Mouse (Mus musculus): Measurements from ENCODE around the gene R3hdm2.

The R3hdm2 gene

DNA sequence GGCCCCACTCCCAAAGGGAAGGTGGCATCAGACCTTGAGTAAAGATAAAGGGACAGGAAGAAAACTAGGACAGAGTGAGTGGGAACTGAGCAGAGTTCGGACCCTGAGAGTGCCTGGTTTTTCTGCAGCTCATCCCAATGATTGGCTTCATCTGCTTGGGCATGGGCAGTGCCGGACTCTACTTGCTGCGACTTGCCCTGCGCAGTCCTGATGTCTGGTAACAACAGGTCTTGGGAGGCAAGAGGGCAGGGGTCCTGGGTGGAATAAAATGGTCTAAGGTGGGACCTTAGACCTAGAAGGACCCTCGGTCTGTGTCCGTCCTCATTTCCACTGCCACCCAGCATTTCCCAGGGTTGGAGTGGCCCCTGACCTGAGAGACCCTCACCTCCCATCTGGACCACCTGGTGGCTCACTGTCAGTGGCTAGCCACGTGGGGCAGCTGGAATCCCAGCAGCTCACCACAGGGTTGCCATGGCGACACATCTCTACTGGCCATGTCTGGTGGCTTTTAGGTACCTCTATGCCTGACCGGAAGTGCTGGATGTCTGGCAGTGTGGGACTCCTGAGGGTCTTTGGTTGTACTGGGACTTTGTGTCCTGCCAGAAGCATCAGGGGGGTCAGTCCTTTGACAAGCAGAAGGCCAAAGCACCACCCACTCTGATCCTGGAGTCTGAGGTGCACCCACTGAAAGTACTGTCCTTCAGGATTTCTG, 135.3 kb downstream of the R3hdm2 start:
- DNase-seq (ENCODE audit: extremely low read depth, insufficient read length, low spot score) = no peak

DNA sequence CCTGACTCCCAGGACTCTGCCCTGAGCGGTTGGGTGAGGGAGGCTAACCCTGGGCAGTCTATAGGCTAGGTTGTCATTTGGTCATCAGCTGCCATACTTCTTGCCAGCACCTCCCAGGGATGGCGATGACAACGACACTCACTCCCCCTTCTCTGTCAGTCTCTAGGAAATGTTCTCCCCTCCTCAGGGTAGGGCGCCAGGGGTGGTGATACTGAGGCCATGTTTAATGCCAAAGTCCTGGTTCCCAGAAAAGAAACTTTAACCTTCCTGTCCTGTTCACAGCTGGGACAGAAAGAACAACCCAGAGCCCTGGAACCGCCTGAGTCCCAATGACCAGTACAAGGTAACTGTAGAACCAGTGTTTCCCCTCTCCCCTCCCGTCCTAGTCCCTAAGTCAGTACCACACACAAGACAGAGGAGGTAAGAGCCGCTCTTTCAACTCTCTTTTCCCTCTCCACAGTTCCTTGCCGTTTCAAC, 135.9 kb downstream of the R3hdm2 start:
- DNase-seq (ENCODE audit: extremely low read depth, insufficient read length, low spot score) = no peak

DNA sequence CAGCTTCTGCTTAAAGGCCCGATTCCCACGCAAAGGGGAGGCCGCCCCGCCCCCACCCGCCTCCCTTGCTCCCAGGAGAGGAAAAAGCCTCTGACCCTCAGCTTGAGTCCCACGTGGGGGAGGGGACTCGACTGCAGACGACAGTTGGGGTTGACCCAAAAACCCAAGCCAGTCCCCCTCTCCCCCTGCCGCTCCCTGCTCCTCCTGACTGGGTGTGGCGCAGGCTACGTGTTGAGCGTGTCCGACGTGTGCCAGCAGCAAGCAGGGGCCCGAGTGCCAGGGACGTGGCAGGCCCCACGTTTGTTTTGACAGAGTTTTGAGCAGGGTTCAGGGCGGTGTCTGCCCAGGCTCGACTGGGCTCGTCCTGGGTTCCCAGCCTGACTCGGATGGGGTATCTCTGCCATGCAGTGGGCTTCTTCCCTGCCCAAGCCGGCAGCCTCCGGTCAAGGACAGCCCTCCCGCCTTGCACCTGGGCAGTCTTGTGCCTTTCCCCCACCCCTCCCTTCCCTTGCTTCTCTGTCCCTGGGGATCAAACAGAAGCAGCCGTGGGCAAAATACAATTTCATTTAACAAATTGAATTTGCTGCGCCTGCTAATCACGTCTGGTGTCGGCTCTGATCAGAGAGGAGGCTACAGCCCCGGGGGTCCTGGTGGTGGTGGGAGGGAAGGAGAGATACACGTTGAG, 136.6 kb downstream of the R3hdm2 start:
- DNase-seq (ENCODE audit: extremely low read depth, insufficient read length, low spot score) = no peak

DNA sequence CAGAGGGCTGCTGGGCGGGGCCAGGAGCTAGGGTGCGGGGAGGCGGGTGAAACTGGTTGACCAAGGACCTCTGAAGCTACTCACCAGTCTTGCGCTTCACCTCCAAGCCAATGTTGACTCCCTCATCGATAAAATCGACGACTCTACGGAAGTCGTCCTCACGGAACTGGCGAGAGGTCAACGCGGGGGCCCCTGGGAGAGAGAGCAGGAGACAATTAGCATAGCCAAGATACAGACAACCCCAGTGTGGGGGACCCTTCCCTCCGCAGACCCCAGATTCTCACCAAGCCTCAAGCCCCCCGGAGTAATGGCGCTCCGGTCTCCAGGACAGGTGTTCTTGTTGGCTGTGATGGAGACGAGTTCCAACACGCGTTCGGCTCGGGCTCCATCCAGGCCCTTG, 137.8 kb downstream of the R3hdm2 start:
- DNase-seq (ENCODE audit: extremely low read depth, insufficient read length, low spot score) = no peak

DNA sequence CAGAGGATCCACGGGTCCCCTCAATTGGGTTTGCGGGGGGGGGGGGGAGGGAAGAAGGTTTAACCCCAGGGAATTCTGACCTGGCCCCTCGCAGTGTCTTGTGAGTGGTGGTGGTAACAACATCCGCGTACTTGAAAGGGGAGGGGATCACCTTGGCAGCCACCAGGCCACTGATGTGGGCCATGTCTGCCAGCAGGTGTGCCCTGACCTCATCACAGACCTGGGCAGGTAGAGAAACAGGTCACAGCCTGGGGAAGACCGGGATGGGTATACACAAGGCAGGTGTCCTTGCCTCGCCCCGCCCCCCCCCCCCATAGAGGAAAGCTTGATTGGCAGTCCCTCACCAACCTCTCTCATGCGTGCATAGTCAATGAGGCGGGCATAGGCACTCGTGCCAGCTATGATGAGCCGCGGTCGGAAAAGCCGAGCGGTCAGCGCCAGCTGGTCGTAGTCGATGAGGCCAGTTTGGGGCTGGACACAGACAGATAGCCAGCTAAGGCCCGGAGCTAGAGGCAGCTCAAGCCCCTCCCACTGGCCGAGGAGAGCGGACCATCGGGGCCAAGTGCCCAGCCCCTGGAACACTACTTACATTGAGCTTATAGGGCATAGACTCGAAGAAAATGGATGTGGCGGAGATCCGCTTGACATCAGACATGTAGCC, 139.0 kb downstream of the R3hdm2 start:
- no peak for DNase-seq (ENCODE audit: extremely low read depth, insufficient read length, low spot score)

DNA sequence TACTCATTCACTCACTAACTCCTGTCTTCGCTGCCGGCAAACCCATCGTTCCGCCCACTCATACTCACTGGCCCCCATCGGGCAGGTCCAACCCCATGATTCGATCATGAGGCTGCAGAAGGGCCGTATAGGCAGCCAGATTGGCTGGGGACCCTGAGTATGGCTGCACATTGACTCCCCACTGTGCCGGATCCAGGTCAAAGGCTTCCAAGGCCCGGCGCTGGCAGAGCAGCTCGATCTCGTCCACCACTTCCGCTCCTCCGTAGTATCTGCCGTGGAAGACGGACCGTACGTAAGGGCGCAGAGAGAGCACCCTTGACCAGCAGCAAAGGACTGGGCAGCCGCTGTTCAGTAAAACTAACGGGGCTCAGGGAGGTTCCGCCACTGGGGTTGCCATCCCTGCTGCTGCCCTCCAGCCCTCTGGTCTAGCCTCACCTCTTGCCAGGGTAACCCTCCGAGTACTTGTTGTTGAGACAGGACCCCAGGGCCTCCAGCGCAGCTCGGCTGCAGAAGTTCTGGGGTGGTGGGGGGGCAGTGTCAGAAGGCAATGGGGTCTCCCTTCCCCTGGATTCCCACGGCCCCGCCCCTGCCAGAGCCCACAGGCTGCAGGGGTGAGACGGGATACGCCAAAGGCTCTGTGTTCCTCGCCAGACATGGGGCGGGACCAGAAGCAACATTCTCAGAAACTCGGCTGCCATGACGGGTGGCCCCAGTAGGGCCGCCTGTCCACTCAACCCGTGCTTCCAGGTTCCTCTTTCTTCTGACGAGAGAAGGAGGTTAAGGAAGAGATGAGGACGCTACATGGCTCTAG, 140.0 kb downstream of the R3hdm2 start:
- no peak for DNase-seq (ENCODE audit: extremely low read depth, insufficient read length, low spot score)

DNA sequence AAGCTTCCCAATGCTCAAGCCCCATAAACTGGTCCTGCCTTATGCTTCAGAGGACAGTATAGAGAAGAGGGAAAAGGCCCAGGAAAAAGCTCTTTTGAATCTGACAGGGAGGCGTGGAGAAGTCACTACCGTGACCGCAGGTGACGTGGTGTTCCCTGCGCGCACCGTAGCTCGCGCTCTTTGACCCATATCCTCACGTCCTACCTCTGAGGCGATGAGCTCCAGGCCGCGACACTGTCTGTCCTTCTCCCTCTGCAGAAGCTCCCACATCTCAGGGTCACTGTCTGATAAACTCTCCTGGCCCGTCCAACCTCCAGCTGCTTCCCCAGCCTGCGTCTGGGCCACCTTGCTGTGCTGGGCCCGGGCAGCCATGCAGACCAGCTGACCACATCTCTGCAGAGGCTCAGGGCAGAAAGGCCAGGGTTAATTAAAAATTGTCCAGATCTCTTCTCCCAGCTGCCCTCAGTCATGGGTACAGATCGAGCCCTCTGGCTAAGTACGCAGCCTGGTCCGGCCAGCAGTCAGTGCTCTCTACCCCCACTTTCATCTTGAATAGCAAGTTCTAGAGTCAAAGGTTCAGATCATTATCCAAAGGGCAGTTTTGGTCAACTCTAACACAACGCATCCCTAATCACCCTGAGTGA, 140.7 kb downstream of the R3hdm2 start:
- no peak for DNase-seq (ENCODE audit: extremely low read depth, insufficient read length, low spot score)

DNA sequence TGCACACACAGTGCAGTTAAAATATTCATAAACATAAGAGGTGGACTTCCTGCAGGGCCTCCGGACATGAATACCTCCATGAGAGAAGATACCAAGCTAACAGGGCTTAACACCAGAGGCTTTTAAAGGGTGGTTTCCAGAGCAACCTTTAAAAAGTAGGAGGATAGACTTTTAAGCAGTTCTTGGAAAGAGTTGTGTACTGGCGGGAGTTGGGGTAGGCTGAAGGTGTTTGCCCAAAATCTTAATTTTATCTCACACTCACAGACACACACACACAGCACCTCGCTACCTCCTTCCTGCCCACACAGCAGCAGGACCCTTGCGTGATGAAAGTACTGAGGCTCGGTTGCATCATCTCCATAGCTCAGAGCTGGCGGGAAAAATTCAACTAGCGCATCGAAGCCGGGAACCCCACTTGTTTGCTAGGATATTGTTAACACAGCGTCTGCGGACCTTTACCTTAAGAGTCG, 141.5 kb downstream of the R3hdm2 start:
- no peak for DNase-seq (ENCODE audit: extremely low read depth, insufficient read length, low spot score)

DNA sequence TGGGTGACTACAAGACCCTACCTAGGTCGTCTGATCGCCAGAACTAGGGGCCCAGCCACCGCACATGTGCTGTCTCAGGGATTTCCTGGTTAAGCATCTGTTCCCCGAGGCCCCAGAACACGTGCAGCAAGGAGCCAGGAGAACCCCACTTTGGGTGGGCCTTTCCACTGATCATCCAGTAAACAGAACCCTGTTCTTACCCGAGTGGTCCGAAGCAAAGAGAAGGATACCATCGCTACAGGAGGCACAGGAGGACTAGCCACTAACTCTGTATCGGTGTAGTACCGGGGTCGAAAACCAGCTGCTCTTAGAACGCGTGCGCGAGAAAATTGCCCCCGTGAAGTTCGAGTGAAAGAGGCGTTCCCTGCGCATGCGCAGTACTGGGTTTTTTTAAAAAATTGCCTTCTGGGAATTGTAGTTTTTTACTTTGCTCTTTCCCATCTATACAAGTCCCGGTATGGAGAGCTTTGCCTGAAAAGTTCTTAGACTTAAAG, 142.0 kb downstream of the R3hdm2 start, which contains the start of gene Shmt2:
Gene Shmt2, minus strand, starts transcription at position 357 of the 494 bp plus-strand sequence.
- peak; percentile 71 for DNase-seq (ENCODE audit: extremely low read depth, insufficient read length, low spot score)

DNA sequence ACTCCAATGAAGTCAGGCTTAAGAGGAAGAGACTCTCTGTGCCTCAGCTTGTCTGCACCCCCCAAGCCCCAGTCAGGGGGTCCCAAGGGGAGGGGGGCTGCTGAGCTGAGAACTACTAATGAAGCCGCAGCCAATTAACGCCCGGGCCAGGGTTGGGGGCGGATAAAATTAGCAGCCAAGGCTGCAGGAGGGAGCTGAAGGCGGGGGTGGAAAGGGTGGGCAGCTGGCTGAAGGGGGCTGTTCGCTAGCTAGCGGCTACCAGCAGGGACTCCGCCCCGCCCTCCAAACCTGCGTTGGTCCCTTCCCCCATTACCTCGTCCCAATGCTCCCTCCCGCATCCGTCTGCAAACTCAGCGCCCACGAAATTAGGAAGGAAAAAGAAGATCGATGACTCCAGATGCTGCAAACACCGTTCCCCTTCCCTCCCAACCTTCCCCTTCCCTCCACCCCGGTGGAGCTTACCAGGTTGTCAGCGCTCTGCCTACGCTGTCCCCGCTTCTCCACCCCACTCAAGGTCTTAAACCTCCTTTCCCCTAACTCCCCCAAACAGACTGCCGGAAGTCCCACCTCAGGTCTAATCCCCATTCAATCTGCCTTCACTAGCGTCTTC, 144.6 kb downstream of the R3hdm2 start:
- DNase-seq (ENCODE audit: extremely low read depth, insufficient read length, low spot score) = no peak

DNA sequence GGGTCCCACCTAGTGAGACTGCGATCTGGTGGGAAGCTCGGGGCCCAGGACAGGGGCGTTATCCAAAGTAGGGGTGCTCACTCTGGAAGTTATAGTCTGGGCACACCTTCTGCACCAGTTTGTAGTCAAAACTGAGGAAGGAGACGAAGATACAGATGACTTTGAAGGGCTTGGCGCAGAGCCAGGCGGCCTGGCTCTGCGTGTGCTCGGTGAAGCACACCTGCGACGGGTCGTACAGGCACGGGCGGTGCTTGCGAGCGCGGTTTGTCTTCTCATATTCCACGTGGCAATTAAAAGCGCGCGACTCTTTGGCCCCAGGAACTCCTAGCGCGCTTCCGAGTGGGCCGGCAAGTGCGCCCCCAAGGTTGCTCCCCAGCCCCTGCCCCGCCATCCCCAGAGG, 145.9 kb downstream of the R3hdm2 start:
- no peak for DNase-seq (ENCODE audit: extremely low read depth, insufficient read length, low spot score)

DNA sequence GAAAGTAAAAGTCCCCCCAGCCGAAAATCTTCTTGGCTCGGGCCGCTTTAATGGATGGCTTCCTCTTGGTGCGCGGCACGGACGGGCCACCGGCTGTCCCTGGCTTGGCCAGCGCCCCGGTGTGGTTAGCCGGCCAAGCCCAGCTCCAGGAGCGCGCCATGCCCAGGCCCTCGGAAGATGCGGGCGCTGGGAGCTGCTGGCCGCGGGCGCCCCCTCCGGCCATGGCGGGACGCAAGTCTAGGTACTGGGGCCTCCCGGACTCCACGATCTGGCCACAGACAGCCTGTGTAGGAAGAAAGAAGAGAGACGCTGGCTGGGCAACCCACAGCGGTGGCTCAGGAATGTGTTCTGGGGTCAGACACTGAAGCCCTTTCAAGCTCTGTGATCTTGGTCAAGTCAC, 146.6 kb downstream of the R3hdm2 start:
- no peak for DNase-seq (ENCODE audit: extremely low read depth, insufficient read length, low spot score)

DNA sequence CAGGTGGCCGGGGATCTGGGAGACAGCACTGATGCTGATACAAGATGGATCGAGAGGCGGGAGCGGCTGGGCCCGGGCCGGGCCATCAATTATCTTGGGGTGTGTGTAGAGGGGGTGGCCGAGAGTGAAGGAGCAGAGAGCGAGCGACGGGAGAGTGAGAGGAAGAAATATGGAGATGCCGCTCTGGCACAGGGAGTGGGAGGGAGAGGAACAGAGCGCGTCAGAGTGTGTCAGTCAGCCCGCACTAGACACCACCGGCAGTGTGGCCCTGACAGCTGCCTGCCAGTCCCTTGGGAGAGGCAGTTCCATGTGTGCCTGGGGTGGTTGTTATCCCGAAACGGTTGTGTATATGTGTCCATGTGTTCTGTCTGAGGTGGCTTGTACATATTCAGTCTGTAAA, 147.4 kb downstream of the R3hdm2 start:
- no peak for DNase-seq (ENCODE audit: extremely low read depth, insufficient read length, low spot score)

DNA sequence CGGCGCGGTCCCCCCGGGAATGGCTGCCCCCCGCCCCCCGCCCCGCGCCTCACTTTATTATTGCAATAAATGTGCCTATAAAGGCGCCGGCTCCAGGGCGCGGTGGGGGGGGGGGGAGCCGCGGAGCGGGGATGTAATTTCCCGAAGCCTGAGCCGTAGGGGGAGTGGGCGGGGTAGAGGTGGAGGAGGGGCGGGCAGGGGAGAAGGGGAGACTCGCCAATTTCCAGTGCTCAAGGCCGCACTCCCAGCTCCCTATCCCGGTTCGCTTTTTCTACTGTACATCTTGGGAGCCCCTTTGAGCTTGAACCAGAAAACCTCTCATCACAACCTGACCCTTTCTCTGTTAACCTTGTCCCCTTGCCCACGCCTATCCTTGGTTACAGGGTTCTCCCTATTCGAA, 150.8 kb downstream of the R3hdm2 start:
- no peak for DNase-seq (ENCODE audit: extremely low read depth, insufficient read length, low spot score)

DNA sequence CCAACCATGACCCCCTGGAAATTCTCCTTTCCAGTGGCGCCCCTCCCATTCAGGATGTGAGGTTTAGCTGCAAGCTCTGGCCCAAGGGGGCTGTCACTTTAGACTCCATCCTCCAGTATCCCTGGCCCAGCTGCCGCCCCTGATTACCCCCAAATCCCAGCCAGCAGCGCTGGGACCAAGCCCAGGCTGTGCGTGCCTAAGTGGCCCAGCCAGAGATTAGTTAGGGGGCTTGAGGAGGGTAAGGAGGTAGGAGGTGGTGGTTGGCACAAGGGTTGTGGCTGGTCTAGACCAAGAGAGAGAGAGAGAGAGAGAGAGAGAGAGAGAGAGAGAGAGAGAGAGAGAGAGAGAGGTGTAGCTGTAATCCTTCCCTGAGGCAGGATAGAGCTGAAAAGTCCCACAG, 151.4 kb downstream of the R3hdm2 start:
- no peak for DNase-seq (ENCODE audit: extremely low read depth, insufficient read length, low spot score)

DNA sequence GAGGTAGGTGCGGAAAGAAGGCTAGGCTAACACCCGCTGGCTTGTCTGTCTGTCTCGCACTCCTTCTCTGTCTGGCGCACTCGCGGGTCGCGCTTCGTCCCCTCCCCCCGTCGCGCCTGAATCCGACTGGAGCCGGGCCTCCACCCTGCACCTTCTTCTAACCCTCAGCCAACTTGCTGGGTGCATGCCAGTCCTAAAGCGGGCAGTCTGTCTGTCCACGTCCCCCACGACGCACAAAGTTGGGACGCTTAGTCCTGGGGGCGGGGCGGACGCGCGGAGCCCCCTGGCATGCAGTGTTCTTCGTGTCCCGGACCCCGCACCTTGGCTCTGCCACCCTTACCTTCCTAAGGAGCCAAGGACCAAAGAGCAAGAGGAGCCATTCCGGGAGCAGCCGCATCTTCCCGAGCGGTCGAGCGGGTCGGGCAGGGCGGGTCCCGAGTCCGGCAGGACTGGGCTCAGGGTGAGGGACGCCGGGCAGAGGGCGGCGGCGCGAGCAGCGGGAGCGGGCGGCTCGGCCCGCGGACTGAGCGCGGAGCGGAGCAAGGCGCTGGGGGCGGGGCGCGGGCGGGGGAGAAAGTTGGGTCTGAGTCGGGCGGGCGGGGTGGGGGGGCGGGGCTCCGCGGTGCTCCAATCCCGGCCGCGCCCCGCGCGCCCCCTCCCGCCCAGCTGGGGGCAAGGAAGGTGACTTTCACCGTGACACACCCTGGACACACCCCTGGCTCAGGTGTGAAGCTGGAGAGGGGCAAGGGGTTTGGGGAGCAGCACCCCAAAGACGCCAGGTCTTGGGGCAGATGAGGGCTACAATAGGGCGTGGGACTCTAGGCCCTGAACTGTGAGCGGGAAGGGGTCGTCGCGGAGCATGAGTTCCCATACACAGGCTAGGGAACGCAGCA, 154.2 kb downstream of the R3hdm2 start, which contains the start of gene Nxph4:
Gene Nxph4, minus strand, starts transcription at position 524 of the 893 bp plus-strand sequence.
- no peak for DNase-seq (ENCODE audit: extremely low read depth, insufficient read length, low spot score)

DNA sequence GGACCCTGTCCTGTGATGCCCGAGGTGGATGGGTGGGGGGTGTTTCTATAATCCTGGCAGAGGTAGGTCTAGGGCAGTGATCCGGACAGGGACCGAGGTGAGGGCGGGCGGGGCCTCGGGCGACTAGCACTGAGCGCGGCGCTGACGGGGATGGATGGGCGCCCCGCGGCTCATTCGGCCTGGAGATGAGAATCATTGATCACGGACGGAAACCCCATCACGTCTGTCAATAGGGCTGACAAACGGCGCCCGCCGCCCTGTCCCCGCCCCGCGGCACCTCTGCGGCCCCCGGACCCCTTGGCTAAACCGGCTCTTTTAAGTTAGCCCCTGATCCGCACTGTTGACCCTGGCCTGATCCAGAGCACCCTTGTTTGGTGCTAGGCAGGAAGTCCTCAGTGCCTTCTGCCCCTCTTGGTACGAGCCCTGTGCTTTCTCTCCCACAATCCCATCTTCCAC, 154.8 kb downstream of the R3hdm2 start:
- no peak for DNase-seq (ENCODE audit: extremely low read depth, insufficient read length, low spot score)

DNA sequence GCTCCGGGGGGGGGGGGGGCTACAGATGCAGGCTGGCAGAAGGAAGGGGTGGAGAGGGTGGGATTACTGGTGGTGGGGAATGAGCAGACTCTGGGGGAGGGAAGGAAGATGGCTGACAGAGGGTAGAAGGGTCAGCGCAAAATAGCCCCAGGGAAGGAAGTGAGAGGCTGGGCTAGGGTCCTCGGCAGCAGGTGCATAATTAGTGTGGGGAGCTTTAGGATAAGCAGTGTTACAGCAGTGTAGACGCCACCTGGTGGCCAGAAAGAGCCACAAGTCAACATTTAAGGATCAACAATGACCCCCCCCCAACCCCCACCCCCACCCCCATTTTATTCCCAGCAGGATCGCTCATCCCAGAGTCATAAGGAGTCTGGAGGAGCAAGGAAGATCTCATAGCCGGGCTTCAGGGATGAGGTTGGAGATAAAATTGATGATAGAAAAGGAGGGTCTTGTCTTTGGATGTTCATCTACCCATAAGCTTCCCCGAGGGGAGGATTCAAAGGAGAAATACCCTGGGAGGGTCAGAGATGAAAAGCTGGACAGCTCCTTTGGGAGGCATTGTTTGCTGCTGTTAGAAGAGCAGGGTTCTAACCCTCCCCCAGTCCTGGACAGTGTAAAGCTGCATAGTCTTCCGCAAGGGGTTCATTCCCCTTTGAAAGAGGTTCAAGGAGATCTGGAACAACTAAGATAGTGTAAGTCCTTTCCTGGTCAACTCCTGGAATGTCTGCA, 156.6 kb downstream of the R3hdm2 start:
- DNase-seq (ENCODE audit: extremely low read depth, insufficient read length, low spot score) = no peak
